Mouse (Mus musculus): ENCODE measurements around the gene Zbtb21.
"Not testable (repeated sequence)": the region's sequence is repeated elsewhere in the genome, so short reads cannot be mapped to it uniquely, and the experiment has no call there.

Zbtb21 gene

DNA sequence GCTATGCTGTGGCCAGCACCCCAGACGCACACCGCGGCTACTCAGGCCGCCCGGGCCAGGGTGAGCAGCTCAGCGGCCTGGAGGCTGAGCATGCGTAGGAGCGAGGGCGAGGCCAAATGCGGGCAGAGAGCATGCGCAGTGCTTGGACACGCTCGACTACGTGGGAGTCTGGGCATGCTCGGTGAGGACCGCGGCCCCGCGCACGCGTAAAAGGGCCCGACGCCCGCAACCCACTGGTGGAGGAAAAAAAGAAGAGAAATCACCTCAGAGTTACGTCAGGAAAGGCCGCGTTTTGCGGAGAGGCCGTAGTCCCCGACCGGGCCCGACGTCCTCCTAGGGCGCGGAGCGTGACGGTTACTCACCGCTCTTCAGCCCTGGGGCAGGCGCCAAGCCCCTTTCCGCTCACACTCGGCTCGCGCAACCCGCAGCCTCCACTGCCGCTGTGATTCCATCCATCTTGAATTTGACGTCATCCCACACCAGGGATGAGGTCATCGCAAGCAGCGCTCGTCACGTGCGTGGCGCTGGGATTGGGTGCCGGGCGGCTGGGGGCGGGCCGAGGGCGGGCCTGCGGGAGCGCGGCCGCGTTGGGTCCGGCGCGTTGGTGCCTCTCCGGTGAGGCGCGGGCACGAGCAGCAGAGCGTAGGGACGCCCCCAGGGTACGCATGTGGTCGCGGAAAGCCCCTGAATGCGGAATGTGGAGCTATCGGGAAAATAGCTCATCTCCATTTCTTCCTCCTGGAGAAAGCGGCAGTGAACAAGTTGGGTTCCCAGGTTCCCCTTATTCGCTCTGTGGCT, at the start of gene Zbtb21, which contains the start of gene C2cd2:
Zbtb21 (minus strand) TSS at position 472 of the 798 bp plus-strand sequence.
C2cd2 (minus strand) TSS at position 448 of the 798 bp plus-strand sequence.
- DNase-seq (ENCODE audit: low read depth), result peak; percentile 97

DNA sequence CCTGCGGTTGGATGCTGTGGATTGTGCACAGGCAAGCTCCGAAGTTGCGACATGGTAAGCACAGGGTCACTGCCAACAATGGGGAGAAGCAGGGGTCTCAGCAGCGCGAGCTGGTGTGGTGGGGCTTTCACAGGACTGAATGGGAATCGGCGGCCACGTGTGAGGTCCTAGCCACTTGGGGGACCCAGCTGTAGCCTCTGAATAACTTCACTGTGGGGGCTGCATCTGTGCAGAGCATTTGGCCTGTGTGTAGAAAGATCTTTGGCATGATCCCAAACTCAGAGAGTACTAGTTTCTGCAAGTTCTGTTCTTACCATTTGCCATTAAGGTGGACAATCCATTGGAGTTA, 34.9 kb upstream of the Zbtb21 start:
- peak; percentile 3 for DNase-seq (ENCODE audit: low read depth)

DNA sequence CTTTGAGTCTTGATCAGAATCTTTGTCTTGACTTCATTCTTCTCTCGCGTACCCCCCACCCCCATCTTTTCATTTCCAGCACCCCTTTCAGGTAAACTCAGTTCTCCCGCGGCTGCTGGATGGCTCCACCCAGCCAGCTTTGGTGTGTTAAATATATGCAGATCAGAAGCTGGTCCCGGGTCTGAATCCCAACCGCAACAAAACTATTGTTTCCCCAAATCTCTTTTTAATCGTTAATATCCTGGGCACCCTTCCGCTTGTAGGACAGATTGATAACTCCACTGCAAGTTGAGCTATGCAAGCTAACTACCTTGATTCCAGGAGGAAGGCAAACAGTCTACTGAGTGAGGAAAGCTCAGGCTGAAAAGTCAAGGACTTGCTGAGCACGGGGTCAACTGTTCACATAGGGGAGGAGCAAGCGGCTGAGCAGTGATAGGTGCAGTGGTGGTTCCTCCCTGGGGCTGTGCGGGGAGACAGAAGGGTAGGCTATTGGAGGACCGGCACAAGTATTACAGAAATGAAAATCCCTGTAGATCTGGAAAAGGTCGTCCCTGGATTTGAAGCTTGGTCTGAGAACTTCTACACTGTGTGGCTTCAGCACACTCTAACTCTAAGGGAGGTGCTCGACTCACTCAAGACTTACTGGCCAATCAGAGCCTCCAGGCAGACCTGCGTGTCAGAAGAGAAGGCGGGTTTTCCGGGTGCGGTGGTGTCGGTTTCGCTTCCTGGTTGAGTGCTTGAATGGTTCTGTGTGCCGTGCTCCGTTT, 34.4 kb upstream of the Zbtb21 start, which contains the start of gene B230307C23Rik:
B230307C23Rik (plus strand) TSS at position 700 of the 767 bp plus-strand sequence.
- peak; percentile 88 for DNase-seq (ENCODE audit: low read depth)

DNA sequence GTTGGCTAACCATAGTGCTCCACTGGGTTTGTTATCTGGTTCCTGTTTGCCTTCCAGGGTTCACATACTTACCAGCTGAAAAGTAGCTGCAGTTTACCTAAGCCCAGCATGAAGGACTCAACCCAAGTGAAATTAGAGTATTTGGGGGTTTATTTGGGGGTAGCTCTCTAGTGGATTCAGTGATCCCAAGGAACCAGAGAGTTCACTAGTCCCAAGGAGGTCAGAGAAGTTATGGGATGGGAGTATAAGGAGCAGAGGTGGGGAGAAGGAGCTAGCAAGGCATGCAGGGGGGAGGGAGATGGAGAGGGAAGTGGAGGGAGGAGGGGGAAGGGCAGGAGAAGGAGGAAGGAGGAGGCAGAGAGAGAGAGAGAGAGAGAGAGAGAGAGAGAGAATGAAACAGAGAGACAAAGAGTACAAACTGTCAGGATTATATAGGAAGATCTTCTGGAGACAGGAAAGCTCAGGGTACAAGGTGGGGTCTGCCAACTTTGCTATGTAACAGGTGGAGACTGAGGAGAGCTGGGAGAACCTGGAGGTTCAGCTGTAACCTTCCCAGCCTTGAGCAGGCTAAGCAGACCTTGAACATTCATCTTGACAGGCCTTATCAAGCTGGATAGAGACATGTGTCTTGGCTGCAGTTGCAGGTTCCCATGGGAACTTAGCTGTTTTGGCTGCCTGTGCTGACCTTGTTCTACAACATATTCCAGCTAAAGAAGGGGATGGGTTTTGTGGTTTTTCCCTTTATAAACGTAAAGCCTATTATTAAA, 33.6 kb upstream of the Zbtb21 start:
- peak; percentile 50 for DNase-seq (ENCODE audit: low read depth)

DNA sequence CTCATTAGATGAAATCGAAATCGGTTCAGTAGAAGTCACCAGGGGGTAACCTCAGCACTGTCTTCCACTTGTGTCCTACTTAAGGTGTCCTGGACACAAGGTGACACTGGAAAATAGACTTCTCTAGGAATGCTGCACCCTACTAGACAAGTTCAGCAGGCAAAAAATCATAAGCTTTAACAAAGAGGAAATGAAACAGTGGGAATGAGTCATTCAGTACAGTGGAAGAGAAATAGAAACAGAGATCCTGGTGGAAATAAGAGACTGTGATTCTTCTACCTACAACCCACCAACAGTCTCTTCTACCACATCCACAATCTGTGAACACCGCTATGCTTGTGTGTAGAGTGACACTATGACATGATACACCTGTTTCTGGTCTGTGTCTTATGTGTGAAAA, 30.1 kb upstream of the Zbtb21 start:
- DNase-seq (ENCODE audit: low read depth), result not testable (repeated sequence)

DNA sequence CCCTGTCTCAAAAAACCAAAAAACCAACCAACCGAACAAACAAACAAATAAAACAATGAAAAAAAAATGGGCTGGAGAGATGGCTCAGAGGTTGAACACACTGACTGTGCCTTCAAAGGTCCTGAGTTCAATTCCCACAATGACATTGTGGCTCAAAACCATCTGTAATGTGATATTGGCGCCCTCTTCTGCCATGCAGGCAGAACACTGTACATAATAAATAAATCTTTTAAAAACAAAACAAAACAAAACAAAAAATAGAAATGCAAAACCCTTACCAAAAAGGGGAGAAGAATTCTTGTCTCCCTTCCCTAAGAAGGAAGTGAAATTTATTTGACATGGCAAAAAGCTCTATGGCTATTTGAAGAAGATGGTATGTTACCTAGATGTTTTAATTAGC, 29.1 kb upstream of the Zbtb21 start:
- DNase-seq (ENCODE audit: low read depth), result peak; percentile 6

DNA sequence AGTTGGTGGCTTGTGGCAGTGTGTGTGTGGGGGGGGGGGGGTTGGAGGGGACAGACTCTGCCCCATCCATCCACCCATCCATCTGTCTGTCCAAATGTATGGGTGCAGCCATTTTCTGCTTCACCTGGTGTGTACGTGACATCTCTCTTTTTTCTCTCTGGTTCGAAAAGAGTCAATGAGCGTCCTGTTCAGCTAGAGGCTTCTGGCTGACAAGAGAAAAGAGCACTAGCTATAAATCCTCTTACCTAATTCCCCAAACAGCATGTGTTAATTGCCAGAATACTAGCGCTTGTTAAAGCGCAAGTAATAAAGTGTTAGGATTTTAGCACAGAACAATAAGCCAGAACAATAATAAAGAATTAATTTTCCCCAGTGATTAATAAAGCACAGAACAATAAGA, 22.2 kb upstream of the Zbtb21 start:
- DNase-seq (ENCODE audit: low read depth), result no peak

DNA sequence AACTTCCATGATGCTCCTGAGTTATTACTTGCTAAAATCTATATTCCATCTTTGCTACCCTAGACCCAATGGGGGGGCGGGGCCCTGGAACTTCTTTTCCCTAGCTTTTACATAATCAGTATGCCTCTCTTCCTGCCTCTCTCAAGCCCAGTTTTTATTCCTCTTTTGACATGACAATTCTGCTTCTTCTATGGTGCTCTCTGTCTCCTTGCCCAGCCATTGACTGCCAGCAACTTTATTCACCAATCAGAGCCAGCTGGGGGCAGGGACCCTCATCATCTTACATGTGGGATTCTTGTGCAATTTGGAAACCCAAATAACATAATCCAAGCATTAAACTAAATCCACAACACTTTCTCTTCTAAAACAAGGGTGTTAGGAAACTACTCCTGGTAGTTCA, 18.9 kb upstream of the Zbtb21 start:
- DNase-seq (ENCODE audit: low read depth), result no peak

DNA sequence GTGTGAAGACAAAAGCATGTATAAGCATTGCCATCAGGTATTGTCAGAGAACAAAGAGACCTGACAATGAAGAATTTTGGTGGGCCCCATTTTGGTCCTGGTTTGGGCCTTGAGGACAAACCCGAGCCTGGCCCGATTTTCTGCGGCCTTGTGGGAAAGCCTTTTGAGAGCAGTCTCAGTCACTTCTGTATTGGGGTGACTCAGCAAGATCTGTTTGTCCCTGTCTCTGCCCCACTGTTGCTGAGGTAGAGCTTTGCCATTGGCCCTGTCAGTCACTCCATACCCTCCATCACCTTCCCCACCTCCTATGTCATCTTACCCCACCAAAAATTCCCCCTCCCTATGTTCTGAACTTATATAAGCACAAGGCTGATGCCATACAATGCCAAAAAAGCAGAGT, 15.3 kb upstream of the Zbtb21 start:
- no peak for DNase-seq (ENCODE audit: low read depth)

DNA sequence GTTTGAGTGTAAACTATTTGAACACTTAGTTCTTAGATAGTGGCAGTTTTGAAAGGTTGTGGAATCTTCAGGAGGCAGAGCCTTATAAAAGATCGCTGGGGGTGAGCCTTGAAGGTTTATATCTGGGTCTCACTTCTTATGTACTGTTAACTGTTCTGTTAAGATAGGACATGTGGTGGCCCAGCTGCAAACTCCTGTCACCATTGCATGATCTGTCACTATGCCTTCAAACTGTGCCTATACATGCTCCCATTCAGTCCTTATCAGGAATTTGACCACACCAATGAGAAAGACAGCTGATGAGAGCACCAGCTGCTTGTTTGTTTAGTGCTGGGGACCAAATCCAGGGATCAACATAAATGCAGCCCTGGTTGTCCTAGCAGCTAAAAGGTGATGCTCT, 14.9 kb upstream of the Zbtb21 start:
- DNase-seq (ENCODE audit: low read depth), result no peak

DNA sequence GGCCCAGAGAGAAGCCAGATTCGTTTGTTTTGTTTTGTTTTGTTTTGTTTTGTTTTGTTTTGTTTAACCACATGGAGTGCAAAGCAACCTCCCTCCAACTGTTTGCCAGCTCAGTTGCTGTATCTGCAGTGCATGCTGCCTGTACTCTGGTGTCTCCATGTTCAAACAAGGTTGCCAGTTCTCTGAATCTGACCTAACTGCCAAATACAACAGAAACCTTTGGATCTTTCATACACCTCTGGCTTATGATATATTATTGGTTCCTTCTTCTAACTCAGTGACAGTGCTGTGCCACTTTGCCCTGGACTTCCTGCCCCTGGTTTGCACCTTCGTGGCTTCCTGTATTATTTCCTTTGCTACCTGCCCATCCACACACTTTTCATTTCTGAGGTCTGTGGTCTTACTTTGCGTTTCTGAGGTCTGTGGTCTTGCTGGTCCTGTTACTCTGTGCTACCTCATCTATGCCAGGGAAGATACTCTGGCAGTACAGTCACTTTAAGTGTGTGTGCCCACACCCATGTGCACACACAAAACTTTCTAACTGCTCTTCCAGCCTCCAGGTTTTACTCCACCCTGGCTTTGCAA, 1.6 kb upstream of the Zbtb21 start:
- DNase-seq (ENCODE audit: low read depth), result no peak

DNA sequence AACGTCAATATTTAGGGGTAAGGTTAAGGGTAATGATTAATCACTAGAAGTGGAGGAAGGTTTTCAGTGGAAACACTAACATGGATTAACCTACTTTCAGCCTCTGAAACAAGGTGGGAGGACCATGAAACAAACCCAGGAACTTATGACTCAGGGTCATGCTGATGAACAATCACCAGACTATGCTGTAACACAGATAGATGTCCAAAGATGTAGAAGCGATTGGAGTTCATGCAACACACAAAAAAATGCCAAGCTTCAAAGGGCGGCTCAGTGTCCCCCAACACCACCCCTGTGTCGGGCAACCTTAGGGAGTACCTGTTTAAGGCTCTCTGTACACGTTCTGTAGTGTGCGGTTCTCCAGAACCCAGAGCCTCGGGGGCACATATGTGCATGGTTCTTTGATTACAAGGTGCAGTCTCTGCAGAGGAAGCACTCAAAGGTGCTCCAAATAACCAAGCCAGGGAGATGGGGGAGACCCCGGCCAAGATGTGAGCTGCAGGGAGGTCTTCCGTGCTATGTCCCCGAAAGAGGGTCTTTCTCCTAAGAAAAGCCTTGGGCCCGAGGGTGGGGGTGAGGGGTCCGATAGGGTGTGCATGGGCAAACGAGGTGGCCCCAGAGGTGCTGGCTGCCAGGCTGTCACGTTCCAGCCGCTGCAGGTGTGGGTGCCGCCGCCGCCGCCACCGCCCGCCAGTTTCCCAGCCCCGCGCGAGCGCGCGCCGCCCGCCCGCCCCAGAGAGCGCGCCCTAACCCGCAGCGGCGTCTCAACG, 856 bp downstream of the Zbtb21 start:
- peak; percentile 57 for DNase-seq (ENCODE audit: low read depth)

DNA sequence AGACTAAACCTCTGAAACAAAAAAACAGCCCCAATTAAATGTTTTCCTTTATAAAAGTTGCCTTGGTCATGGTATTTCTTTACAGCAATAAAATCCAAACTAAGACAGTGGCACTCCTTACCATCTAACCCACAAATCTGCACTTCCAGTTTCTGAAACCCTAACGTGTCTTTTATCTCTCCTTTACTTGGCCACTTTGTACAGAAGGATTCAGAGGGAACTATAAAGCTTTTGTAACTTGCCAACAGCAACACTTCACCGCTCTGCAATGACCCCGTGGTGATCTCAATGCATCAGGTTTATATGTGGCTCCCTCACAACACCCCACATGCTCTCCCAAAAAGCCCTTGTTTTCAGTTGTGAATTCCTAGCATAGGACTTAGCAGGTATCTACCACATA, 2.1 kb downstream of the Zbtb21 start:
- no peak for DNase-seq (ENCODE audit: low read depth)

DNA sequence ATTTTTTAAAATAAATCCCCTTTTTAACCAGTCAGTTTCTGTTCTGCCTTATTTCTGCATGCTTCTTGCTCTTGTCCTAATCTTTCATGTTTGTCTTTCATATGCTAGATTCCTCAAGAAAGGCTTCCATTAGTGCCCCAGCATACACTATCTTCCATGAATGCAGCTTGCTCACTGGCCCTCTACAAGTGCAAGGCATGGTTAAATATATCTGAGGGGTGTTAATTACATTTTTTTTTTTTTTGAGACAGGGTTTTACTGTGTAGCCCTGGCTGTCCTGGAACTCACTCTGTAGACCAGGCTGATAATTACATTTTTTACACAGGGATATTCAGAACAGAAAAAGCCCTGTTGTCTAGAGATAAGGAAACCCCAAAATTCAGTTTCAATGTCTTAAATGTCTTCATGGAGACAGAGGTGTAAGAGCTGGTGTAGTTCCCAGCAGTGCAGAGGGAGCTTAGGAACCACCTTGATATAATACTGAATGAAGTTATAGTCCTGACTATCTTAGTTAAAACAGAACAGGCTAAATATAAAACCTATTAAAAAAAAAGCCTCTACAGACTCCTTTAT, 3.9 kb downstream of the Zbtb21 start:
- DNase-seq (ENCODE audit: low read depth), result no peak

DNA sequence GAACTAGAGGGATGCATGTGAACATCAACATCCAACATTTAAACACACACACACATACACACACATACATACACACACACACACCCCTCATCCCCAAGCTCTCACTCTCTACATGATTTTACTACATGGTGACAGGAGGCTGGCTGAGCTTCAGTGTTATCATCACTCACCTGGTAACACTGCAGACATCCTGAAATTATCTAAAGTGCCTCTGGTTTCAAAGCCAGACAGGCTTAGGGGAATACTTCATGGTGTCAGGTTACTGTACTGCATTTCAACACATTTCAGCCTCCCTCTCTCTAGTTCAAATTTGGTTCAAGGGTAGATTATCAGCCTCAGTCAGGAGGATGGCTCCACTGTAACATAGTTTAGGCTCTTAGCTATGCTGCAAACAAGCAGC, 4.8 kb downstream of the Zbtb21 start:
- peak; percentile 46 for DNase-seq (ENCODE audit: low read depth)

DNA sequence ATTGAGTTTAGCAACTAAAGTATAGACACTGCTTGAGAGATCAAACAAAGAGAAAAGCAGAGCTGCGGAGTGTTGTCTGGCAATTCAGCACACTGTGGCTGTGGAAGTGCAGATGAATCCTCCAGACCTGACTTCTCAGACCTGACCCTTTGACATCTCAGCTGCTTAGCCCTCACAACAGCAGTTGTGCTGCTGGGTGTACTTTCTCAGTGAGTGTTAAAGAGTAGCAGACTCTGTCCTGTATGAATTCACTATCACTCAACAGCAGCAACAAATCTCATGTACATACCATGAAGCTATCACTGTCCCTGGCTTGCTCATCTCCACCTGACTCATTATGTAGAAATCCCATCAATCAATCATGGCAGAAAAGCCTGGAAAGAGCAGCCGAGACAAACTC, 6.4 kb downstream of the Zbtb21 start:
- DNase-seq (ENCODE audit: low read depth), result no peak

DNA sequence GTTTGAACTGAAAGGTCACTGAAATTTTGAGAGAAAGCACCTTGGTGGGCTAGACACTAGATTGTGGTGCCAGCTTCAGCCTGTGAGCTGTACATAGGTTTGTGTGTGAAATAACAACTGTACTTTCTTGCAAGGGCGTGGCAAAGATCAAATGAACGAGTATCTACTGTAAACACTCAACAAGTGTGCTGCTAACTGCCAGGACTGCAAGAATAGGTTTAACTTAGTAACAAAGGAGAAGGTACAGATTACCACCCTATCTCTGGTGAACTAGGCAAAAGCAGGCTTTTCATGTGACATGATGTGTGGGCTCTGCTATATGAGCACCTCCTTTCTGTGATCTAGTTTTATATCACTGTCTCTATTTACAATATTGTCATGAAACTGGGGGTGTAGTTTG, 9.1 kb downstream of the Zbtb21 start:
- DNase-seq (ENCODE audit: low read depth), result no peak

DNA sequence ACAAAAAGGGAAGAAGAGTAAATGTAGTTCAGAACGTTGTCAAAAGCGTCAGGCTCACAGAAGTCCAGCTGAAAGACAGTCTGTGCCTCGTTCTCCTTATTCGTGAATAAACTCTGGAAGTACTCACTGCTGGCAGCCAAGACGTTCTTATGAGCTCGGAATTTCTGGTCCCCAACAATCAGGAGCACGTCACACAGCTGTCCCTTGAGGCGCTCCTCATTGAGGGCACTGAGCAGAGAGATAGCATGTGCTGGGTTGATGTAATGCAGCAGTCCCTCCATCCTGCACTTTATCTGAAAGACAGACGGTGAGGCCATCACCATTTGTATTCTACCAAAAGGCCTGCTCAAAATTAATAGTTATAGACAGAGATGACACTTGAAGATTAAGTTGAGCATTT, 9.6 kb downstream of the Zbtb21 start:
- DNase-seq (ENCODE audit: low read depth), result no peak

DNA sequence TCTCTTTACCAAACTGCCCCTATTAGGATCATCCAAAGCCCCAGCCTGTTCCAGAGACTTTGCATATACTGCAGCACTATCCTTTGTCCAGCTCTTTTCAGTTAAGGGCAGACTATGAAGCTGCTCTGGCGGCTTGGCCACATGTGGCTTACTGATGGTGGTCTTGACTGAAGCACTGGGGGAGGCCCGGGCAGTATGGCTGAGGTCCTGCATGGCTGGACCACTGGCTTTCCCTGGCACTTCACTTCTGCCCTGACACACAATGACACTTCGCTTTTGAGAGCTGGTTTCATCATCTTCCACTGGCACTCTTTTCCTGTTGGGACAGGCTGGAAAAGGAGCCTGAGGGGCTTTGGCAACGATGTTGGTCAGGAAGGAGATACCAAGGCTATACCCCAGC, 10.1 kb downstream of the Zbtb21 start:
- no peak for DNase-seq (ENCODE audit: low read depth)

DNA sequence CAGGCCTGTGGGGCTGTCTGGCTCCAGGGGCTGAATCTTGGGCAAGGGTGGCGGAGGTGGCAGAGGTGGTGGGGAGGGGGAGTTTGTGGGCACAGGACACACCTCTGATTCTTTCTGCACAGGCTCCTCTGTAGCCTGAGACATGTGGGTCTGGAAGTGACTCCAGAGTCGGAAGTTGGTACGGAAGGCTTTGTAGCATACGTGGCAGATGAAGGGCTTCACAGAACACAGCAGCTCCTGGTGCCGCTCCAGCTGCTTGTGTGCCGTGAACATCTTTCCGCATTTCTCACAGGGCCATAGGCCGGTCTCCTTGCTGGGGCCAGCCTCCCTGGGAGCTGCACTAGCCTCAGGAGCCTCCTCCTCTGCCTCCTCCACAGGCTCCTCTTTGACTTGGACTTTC, 12.4 kb downstream of the Zbtb21 start:
- no peak for DNase-seq (ENCODE audit: low read depth)

DNA sequence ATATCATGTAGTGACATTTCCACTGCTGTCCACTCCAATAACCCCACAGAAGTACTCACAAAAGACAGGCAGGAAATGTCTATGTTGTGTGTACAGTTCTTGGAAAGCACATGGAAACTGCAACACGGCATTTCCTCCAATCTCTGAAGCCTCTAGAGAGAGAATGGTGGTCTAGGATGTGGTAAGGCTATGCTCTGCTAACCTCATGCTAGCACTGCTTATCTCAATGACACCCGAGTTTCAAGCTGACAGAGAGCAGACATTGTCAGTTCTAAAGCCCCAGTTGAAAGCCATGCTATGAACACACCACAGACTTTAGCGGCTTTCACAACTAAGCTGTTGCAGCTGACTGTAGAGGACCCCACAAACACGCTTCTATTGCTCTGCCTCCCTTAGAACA, 13.6 kb downstream of the Zbtb21 start:
- no peak for DNase-seq (ENCODE audit: low read depth)
